Mouse (Mus musculus): ENCODE measurements at regions not wholly inside any gene's neighbourhood (a gene's known extent, or its start where the extent isn't known, plus 50 kb on each side); places are given as distances from the start of the nearest gene placed in this dataset.

GRCm38 (mm10) chr9:43863609-43864397, 120.0 kb downstream of the Nectin1 start:
- TF ChIP-seq CTCF (IDR thresholded peaks at IDR 0.05; ENCODE audit: control insufficient read depth, insufficient read depth, insufficient replicate concordance, low read depth, low read length) (no peak), POLR2A (IDR thresholded peaks at IDR 0.05; ENCODE audit: control insufficient read depth, low read depth, low read length) (no peak)

Measured in testis, adult 2 months (tissue).